Mouse (Mus musculus) limb, embryonic 15.5 days (tissue): ENCODE results near the gene D16Ertd472e. TPM values are rescaled to one million over a fixed set of nuclear protein-coding genes. Genes with fewer than 3 reads are reported as not detected.

Experiments
- ATAC-seq: fragments of 200-750 bp; cut with Nextera tagmentation; 2 replicates; pipeline ENCODE4 v1.8.0; 2017; ENCODE audit warnings: low read depth, moderate TSS enrichment; ENCODE audit not compliant: insufficient number of reproducible peaks, low FRiP score, low TSS enrichment
- H3K27ac ChIP-seq: fragments of 300-500 bp; sonication (generic); 2 replicates; pipeline ENCODE4 v1.5.1; 2015; ENCODE audit warnings: moderate library complexity, mild to moderate bottlenecking, inconsistent platforms
- H3K27me3 ChIP-seq: fragments of 300-500 bp; sonication (generic); 2 replicates; pipeline ENCODE4 v1.6.1; 2015; ENCODE audit warnings: inconsistent platforms
- H3K36me3 ChIP-seq: fragments of 300-500 bp; sonication (generic); 2 replicates; pipeline ENCODE4 v1.6.1; 2015; ENCODE audit warnings: inconsistent platforms
- H3K4me1 ChIP-seq: fragments of 300-500 bp; sonication (generic); 2 replicates; pipeline ENCODE4 v1.6.1; 2015; ENCODE audit warnings: inconsistent platforms
- H3K4me2 ChIP-seq: fragments of 300-500 bp; sonication (generic); 2 replicates; pipeline ENCODE4 v1.6.1; 2015; ENCODE audit warnings: mild to moderate bottlenecking, inconsistent platforms
- H3K4me3 ChIP-seq: fragments of 300-500 bp; sonication (generic); 2 replicates; pipeline ENCODE4 v1.5.1; 2015; ENCODE audit warnings: mild to moderate bottlenecking, inconsistent platforms
- H3K9ac ChIP-seq: fragments of 300-500 bp; sonication (generic); 2 replicates; pipeline ENCODE4 v1.6.1; 2015; ENCODE audit warnings: inconsistent platforms
- H3K9me3 ChIP-seq: fragments of 300-500 bp; sonication (generic); 2 replicates; pipeline ENCODE4 v1.6.1; 2016; ENCODE audit warnings: inconsistent platforms
- WGBS: fragments of 180-500 bp; shearing (Covaris S2); methylation state at CpG from one replicate; pipeline ENCODE4 v1.1.7; 2015; 5-methylcytosine and 5-hydroxymethylcytosine counted together
- polyA plus RNA-seq: library from polyadenylated mRNA; unstranded; fragments of >200 nt; fragmentation: Nextera tagmentation; extraction: Ambion mirVana; gene quantifications from 2 replicates; pipeline ENCODE4 v1.2.1, GENCODE M21; 2015

The D16Ertd472e gene
- polyA plus RNA-seq, 1 experiment from 2014 or later = 21.1 TPM

- Histone ChIP-seq H3K9me3 (no peaks in the 10 kb centered on the region), H3K4me2 (no peak overlapping the region), H3K9ac (no peak overlapping the region), H3K4me3 (no peak overlapping the region), H3K27ac (no peak overlapping the region), H3K36me3 (peaks cover 41% of the 10 kb centered on the region), H3K4me1 (peaks cover 4% of the 10 kb centered on the region; the same call in 1 of the 2 replicates), H3K27me3 (no peaks in the 10 kb centered on the region)
- 72% methylated on average over 15 of the region's 15 CpGs for WGBS
- ATAC-seq = no peak
Measured at GRCm38 (mm10) chr16:78563093-78563971, 13.2 kb downstream of the D16Ertd472e start.

GRCm38 (mm10) chr16:78560627-78561026 is 15.9 kb downstream of the D16Ertd472e start:
- no peak overlapping the region for H3K27ac ChIP-seq
- H3K4me2 ChIP-seq = no peak overlapping the region
- ATAC-seq = no peak
- 88% methylated on average over 5 of the region's 5 CpGs for WGBS
- H3K4me3 ChIP-seq = no peak overlapping the region
- H3K4me1 ChIP-seq = peaks cover 4% of the 10 kb centered on the region; the same call in 1 of the 2 replicates
- H3K9ac ChIP-seq = no peak overlapping the region
- H3K9me3 ChIP-seq = no peaks in the 10 kb centered on the region
- no peaks in the 10 kb centered on the region for H3K27me3 ChIP-seq
- H3K36me3 ChIP-seq = peaks cover 49% of the 10 kb centered on the region

- H3K9me3 ChIP-seq = no peaks in the 10 kb centered on the region
- no peak overlapping the region for H3K4me2 ChIP-seq
- no peak overlapping the region for H3K4me3 ChIP-seq
- H3K9ac ChIP-seq = no peak overlapping the region
- H3K27me3 ChIP-seq = no peaks in the 10 kb centered on the region
- H3K4me1 ChIP-seq = peaks cover 4% of the 10 kb centered on the region; the same call in 1 of the 2 replicates
- peaks cover 46% of the 10 kb centered on the region for H3K36me3 ChIP-seq
- WGBS = 81% methylated on average over 15 of the region's 15 CpGs
- H3K27ac ChIP-seq = no peak overlapping the region
- ATAC-seq = no peak
Measured at GRCm38 (mm10) chr16:78560063-78560462, 16.4 kb downstream of the D16Ertd472e start.

GRCm38 (mm10) chr16:78557573-78557972 is 18.9 kb downstream of the D16Ertd472e start:
- Histone ChIP-seq H3K27ac (no peak overlapping the region), H3K9ac (no peak overlapping the region), H3K4me1 (peaks cover 4% of the 10 kb centered on the region; the same call in 1 of the 2 replicates), H3K9me3 (no peaks in the 10 kb centered on the region), H3K27me3 (no peaks in the 10 kb centered on the region), H3K36me3 (peaks cover 30% of the 10 kb centered on the region), H3K4me2 (no peak overlapping the region), H3K4me3 (no peak overlapping the region)
- ATAC-seq = no peak
- WGBS = 87% methylated on average over 4 of the region's 4 CpGs

- Histone ChIP-seq H3K9ac (no peak overlapping the region), H3K36me3 (peaks cover 13% of the 10 kb centered on the region), H3K27me3 (no peaks in the 10 kb centered on the region), H3K27ac (no peak overlapping the region), H3K9me3 (no peaks in the 10 kb centered on the region), H3K4me1 (peaks cover under 1% of the 10 kb centered on the region; the same call in 1 of the 2 replicates), H3K4me2 (no peak overlapping the region), H3K4me3 (no peak overlapping the region)
- WGBS = 57% methylated on average over 10 of the region's 10 CpGs
- ATAC-seq = no peak
Measured at GRCm38 (mm10) chr16:78554911-78555648, 21.4 kb downstream of the D16Ertd472e start.

GRCm38 (mm10) chr16:78547367-78547766 is 29.1 kb downstream of the D16Ertd472e start:
- 91% methylated on average over 10 of the region's 10 CpGs for WGBS
- Histone ChIP-seq H3K4me3 (no peak overlapping the region), H3K27me3 (no peaks in the 10 kb centered on the region), H3K9ac (no peak overlapping the region), H3K4me1 (no peaks in the 10 kb centered on the region), H3K9me3 (no peaks in the 10 kb centered on the region), H3K27ac (no peak overlapping the region), H3K36me3 (peaks cover 38% of the 10 kb centered on the region), H3K4me2 (no peak overlapping the region)
- no peak for ATAC-seq

- H3K36me3 ChIP-seq = peaks cover 38% of the 10 kb centered on the region
- no peak for ATAC-seq
- 77% methylated on average over 6 of the region's 6 CpGs for WGBS
Measured at GRCm38 (mm10) chr16:78546529-78546928, 30.0 kb downstream of the D16Ertd472e start.

GRCm38 (mm10) chr16:78540376-78541246 is 35.9 kb downstream of the D16Ertd472e start:
- H3K36me3 ChIP-seq = peaks cover 17% of the 10 kb centered on the region; the same call in 1 of the 2 replicates
- H3K4me1 ChIP-seq = no peaks in the 10 kb centered on the region
- H3K4me2 ChIP-seq = no peak overlapping the region
- no peak overlapping the region for H3K9ac ChIP-seq
- H3K27me3 ChIP-seq = no peaks in the 10 kb centered on the region
- WGBS = 84% methylated on average over 16 of the region's 16 CpGs
- no peak overlapping the region for H3K4me3 ChIP-seq
- ATAC-seq = no peak
- H3K27ac ChIP-seq = no peak overlapping the region
- no peaks in the 10 kb centered on the region for H3K9me3 ChIP-seq

More at GRCm38 (mm10) chr16:78546529-78546928, 30.0 kb downstream of the D16Ertd472e start:
- Histone ChIP-seq H3K4me2 (no peak overlapping the region), H3K27ac (no peak overlapping the region), H3K9ac (no peak overlapping the region), H3K4me3 (no peak overlapping the region), H3K27me3 (no peaks in the 10 kb centered on the region), H3K9me3 (no peaks in the 10 kb centered on the region), H3K4me1 (no peaks in the 10 kb centered on the region)

- Histone ChIP-seq H3K4me3 (no peak overlapping the region), H3K36me3 (peaks cover under 1% of the 10 kb centered on the region; the same call in 1 of the 2 replicates), H3K27ac (no peak overlapping the region), H3K4me2 (no peak overlapping the region), H3K9me3 (no peaks in the 10 kb centered on the region), H3K27me3 (no peaks in the 10 kb centered on the region), H3K9ac (no peak overlapping the region), H3K4me1 (no peaks in the 10 kb centered on the region)
- ATAC-seq = no peak
- 71% methylated on average over 8 of the region's 8 CpGs for WGBS
Measured at GRCm38 (mm10) chr16:78537798-78538422, 38.6 kb downstream of the D16Ertd472e start.

- WGBS = 62% methylated on average over 7 of the region's 7 CpGs
- Histone ChIP-seq H3K4me3 (no peak overlapping the region), H3K27ac (no peak overlapping the region), H3K4me2 (no peak overlapping the region), H3K9me3 (no peaks in the 10 kb centered on the region), H3K36me3 (no peaks in the 10 kb centered on the region), H3K4me1 (no peaks in the 10 kb centered on the region), H3K27me3 (no peaks in the 10 kb centered on the region), H3K9ac (no peak overlapping the region)
- no peak for ATAC-seq
Measured at GRCm38 (mm10) chr16:78537322-78537721, 39.2 kb downstream of the D16Ertd472e start.

- Histone ChIP-seq H3K4me1 (no peaks in the 10 kb centered on the region), H3K9me3 (no peaks in the 10 kb centered on the region), H3K27ac (no peak overlapping the region), H3K4me2 (no peak overlapping the region), H3K4me3 (no peak overlapping the region), H3K27me3 (no peaks in the 10 kb centered on the region), H3K9ac (no peak overlapping the region), H3K36me3 (no peaks in the 10 kb centered on the region)
- ATAC-seq = no peak
- 65% methylated on average over 8 of the region's 8 CpGs for WGBS
Measured at GRCm38 (mm10) chr16:78534468-78534867, 42.0 kb downstream of the D16Ertd472e start.
